Mouse (Mus musculus) thymus, postnatal 36 days (tissue): ENCODE results near the gene Tmem106c.

ENCODE experiments used
- DNase-seq, 2 experiments: peaks; one replicate each; pipeline ENCODE4 v3.0.0; 2022; ENCODE audit warnings: mixed read lengths in 2 of 2

Tmem106c gene

GRCm38 (mm10) chr15:97954671-97955070, 9.3 kb upstream of the Tmem106c start:
- DNase-seq: no peak

DNA sequence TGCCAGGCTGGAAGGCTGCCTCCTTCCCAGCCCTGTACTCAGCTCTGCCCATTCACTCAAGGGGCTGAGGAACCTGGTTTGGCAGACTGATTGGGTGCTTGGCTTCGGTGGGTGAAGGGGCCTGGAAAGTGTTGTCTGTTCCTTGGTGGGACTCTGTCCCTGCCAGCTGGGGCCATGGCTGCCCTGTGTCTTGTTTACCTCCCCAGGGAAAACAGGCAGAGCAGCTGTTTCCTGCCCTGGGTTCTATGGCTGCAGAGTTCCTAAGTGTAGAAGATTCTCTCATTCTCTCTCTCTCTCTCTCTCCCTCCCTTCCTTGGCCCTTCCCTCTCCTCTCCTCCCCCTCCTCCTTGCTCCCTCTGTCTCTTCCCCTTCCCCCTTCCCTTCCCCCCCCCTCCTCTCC, 8.7 kb upstream of the Tmem106c start:
- DNase-seq: no peak

DNA sequence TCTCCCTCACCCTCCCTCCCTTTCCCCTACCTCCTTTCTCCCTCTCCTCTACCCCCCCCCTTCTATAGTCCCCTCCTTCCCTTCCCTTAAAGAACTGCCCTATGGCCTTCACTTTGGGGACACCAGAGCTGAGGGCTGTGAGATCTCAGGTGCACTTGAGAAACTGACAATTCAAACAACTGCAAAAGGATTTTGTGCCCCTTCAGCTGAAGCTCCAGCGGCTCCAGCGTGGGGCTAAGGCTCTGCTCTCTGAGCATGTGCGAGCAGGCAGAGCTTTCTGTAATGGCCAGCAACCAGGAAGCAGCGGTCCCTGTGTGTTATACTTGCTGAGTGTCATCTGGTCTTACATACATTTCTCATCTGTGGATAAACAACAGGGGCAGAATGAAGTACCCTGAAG, 8.3 kb upstream of the Tmem106c start:
- no peak for DNase-seq

GRCm38 (mm10) chr15:97956416-97956815, 7.6 kb upstream of the Tmem106c start:
- no peak for DNase-seq

DNA sequence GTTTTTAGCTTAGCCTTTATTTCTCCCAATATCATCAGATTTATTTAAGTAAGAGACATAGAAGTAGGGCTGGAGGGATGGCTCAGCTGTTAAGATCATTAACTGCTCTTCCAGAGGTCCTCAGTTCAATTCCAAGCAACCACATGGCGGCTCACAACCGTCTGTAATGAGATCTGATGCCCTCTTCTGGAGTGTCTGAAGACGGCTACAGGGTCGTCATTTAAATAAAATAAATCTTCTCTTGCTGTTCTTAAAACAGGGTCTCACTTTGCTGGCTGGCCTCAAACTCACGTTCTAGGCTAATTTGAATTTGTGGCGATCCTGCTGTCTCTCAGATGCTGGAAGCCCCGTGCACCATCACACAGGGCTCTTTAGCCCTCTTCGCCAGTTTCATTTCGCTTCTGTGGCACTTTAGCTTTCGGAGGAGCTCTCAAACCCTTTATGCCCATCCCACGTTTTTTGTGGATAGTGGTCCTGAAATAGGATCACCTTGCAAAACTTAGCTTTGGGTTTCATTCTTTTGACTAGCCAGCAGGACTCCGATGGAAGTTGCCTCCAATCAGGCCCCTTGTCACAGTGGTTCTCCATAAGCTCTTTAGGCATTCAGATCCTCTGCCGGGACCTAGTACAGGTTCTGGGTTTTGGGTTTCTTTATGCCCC, 541 bp upstream of the Tmem106c start:
- DNase-seq: peak in 1 of 2 experiments; percentile 15

GRCm38 (mm10) chr15:97964836-97965187, 812 bp downstream of the Tmem106c start:
- DNase-seq: peak in 1 of 2 experiments; percentile 16

DNA sequence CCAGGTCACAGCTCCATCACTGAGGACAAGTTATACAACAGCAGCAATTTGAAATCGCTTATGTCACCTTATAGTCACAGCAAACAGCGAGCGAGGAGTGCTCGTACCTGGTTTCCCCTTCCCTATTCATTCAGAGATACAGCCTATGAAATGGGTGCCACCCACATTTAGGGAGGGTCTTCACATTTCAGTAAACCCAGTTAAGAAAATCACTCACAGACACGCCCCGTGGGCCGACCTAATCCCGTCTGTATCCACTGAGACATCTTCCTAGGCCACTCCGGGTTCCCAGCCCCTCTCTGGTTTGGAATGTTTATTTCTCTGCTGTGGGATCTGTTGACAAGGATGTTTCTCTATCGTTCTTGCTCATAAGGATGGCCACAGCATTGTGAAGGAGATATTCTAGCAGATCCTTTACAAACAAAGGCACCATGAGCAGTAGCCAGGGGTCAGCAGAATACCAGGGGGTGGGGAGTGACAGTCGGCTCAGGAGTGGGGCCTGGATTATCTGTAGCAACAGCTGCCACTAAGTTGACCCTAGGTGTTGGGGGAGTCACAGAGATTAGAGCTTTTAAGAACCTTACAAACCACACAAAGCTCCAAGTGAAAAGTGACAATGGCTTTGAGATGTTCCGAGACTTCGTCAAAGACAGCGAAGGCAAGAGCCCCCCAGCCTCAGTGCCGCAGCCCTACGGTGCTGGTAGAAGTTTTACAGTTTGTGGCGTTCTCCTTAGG, 1.5 kb downstream of the Tmem106c start:
- no peak for DNase-seq

- peak; percentile 41 to 49 for DNase-seq
These were observed 6.3 kb downstream of the Tmem106c start for GRCm38 (mm10) chr15:97970299-97970698.

DNA sequence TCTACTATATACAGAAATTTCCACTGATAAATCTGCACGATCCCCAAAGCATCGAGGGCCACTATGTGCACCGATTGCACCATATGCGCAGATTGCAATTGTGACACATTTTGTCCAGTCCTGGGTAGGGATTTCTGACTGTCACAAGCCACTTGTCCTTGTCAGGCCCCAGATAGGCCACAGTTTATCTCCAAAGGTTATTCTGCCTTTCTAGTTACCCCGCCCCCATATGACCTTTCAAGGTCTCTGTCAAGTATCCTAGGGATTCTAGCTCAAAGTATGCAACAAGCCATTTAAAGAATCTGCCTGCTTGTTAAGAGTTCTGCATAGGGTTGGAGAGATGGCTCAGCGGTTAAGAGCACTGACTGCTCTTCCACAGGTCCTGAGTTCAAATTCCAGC, 8.6 kb downstream of the Tmem106c start:
- no peak for DNase-seq

- DNase-seq: no peak
These were observed 9.4 kb downstream of the Tmem106c start for GRCm38 (mm10) chr15:97973248-97974005.

DNA sequence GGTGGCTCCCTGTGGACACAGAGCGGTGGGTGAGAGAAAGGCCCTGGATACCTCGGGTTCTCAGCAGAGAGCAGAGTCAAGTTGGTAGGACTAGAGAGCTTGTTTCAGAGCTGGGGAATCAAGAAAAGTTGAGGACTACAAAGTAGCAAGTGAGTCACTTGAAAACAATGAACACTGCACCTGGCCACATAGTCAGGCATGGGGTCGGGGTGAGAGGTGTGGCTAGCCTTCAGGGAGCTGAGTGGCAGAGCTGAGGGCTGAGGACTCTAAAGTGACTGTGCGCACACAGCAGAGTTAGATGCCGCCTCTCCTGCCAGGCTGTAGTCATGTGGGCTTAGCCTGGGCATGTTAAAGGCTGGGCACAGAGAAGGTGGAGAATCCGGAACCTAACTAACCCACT, 17.6 kb downstream of the Tmem106c start:
- no peak for DNase-seq

GRCm38 (mm10) chr15:97989544-97989943, 25.5 kb downstream of the Tmem106c start:
- DNase-seq: no peak

- no peak for DNase-seq
These were observed 26.1 kb downstream of the Tmem106c start for GRCm38 (mm10) chr15:97990124-97990523.

- DNase-seq: no peak
These were observed 26.7 kb downstream of the Tmem106c start for GRCm38 (mm10) chr15:97990721-97991120.

DNA sequence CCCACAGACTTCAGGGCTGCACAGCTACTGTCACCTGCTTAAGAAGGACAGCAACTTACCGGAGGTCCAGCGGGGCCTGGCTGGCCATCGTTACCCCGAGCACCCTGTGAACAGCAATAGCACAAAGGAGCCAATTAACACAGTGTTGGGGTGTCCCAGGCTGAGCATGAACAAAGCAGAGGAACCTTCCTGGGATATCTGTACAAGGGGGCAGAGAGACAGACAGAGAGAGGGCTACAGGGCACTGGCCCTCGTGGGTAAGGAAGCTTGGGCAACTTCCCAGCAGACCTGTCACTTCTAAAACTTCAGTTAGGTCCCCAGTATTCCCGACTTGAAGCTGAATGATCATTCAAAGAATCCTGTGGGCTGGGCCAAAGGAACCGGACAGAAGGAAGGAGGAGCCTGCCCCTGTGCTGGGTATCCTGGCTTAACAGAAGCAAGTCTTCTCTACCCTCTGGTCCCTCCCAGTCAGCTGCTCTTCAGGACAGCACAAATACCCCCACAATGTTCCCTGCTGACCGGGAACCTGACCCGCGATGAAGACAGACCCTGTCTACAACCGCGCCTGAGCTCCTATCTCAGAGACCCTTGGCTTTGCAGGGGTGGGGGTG, 27.4 kb downstream of the Tmem106c start:
- no peak for DNase-seq

- DNase-seq: no peak
These were observed 28.2 kb downstream of the Tmem106c start for GRCm38 (mm10) chr15:97992027-97992711.

DNA sequence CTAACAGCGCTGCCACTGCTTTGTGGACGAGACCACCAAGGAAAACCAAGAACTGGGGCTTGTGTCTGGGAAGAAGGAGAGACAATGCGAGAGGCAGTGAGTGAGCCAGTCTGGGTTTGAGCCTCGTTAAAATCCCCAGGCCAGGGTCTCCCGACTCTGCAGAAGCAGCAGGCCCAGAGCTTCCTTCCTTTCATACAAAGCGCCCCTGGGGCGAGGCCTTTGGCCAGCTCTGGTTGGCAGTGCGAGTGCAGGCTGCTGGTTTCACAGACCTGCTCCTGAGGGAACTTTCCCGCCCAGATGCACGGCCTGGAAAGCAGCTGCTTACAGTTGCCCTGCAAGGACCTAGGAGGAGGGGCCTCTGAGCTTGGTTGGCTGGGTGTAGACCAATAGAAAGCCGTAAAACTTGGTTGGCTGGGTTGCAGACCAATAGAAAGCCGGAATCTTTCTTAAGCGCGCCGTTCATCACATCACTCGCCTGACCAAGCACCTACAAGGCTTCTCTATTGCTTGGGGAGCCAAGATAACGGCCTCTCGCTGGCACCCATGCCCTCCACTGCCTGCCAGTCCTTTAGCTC, 28.8 kb downstream of the Tmem106c start:
- peak; percentile 54 to 70 for DNase-seq

DNA sequence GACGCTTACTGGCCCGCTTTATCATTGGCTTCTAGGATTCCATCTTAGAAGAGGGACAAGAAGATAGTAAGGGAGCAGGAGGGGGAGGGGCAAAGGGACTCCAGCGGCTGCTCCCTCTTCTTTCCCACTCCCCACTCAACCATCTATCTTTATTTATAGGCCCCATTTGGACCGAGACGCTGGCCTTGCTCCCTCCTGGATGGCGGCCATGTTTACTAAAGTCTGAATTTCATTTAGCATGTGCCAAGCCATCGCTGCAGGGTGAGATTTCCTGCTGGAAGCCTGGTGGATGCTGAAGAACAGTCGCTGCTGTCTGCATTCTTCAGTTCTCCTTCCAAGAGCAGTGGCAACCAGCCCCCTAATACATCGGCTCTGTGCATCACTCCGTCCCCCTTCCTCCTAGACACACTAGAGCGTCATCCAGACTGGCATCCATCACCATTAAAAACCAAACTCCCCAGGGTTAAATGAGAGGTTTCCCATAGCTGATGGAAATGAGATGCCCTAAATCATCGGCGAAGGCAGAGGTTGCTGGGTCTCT, 32.8 kb downstream of the Tmem106c start:
- DNase-seq: no peak

GRCm38 (mm10) chr15:97999546-97999945, 35.5 kb downstream of the Tmem106c start:
- no peak for DNase-seq

DNA sequence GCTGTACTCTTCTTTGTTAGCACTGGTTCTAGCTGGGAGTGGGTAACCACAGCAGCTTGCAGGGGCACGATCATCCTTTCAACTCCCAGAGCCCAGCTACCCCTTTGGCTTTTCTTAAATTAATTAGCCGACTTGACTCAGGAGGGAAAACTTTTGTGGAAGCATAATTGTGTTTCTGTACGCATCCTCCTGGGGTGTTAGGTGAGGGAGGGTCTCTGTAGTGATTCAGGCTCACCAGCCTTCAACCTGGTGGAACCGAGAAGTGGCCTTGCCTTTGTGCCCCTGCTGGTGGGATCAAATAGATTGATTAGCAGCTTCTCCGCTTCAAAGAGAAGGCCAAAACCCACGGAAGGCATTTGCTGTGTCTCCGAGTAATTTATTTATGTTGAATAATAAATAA, 36.0 kb downstream of the Tmem106c start:
- no peak for DNase-seq

DNA sequence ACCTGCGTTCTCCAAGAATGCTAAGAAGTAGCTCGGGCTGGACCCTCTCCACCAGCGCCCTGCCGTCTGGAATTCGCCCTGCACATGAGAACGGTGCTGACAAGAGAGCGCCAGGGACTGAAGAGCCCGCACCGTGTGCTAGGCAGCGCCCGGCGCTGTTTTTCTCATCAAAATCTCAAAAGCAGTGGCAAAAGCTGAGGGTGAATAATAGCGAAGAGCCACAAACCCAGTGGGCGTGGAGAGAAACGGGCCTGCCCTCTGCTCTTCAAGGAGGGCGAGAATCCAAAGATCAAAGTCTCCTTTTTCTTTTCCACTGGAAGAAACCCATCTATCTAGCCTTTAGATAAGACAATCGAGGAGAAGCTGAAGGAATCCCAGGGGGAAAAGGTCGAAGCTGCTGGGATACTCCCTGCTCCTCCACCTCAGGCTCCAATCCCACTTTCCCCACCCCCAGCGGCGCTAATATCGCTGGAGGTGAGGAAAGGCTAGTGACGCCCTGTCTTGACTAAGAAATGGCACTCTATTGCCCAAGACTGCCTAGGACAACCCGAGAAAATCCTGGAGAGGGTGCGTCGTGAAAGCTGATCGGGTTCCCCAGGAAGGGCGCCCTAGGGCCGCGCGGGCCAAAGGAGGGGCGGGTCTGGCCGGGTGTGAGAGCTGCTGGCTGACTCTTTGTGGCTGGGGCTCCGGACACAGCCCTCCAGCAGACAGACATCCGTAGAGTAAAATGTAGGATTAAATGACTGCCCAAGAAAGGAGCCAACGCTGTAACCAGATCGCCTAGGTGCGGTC, 37.5 kb downstream of the Tmem106c start:
- no peak for DNase-seq
